Mouse (Mus musculus) kidney, adult 10 weeks (tissue): ENCODE measurements around the gene Gimap4. TPM values are rescaled to one million over a fixed set of nuclear protein-coding genes. Genes with fewer than 3 reads are reported as not detected.

Source experiments
- polyA plus RNA-seq: library from polyadenylated mRNA; stranded (reverse); fragments of 350-450 nt; fragmentation: Illumina TruSeq; extraction: RNeasy Lipid Tissue Mini Kit (QIAGEN cat#74804); gene quantifications from one replicate; pipeline ENCODE4 v1.2.3, GENCODE M21; 2014; ENCODE audit warnings: low read depth, low replicate concordance

The Gimap4 gene
- polyA plus RNA-seq: 123 TPM

DNA sequence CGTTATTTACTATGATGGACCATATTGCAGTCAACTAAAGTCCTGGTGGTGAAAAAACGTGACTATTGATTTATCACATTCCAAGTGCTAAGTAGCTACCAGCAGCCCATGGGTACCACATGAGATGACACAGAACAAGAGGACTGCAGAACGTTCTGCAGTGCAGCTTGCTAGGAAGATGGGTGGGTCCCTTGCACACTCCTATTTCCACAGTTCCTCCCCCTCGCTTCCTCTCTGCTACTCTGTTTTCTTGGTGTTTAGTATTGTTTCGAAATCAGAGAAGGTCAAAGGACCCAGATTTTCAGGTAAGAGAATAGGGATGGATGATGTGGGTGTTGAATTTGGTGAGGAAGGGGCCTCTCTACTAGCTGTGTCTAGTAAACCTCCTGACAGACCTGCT lies at the start of gene Gimap4:
Gene Gimap4, plus strand, starts transcription at position 231 of the 400 bp plus-strand sequence.

GRCm38 (mm10) chr6:48646995-48647394 lies 37.4 kb upstream of the Gimap4 start, which contains the start of gene Gimap8:
Gimap8 (plus strand) TSS chr6:48647234.

GRCm38 (mm10) chr6:48675931-48676859 lies 8.2 kb upstream of the Gimap4 start, which contains the start of gene Gimap9:
Gimap9 (plus strand) TSS chr6:48676129.

GRCm38 (mm10) chr6:48718455-48718854 lies 34.1 kb downstream of the Gimap4 start, which contains the start of the genes Gm28053 and Gimap7:
Gm28053 (plus strand) TSS chr6:48718607.
Gimap7 (plus strand) TSS chr6:48718621.

DNA sequence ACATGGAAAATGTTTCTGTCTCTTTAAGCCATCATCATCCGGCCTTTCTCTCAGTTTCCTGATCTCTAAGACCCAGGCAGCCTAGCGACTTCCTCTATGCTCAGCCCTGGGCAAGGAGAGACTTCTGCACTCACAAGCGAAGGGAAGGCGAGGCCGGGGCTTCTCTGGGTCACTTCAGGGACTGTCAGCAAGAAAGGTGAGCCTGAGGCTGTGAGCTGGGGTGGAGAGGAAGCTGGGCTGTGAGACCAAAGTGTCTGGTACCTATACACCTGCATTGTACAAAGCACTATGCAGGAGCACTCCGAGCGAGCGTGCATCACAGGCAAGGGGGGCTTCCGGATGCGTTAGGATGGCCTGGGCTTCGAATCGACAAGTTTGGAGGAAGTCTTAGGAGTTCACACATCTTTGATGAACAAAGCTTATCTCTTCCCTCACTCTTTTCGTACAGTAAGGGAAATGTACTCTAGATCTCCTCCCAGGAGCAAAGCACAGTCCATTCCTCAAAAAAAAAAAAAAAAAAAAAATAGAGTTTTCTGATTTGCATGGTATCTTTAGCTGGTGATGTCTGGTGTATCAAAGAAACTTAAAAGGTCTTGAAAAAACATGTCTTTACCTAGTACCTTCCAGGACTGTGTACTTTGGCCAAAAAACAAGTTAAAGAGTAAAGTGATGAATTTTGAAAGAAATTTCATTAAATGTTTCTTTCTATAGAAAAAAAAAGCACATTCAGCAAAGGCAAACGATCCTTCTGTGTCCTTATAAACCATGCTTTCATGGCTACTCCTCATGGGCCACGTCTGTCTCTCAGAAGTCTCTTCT lies 54.8 kb downstream of the Gimap4 start, which contains the start of gene Gimap1:
Gene Gimap1, plus strand, starts transcription at position 94 of the 819 bp plus-strand sequence.

Other genes starting within 250 kb of the Gimap4 start
- 15.8 TPM for gene Zfp467, start 238.7 kb upstream of the Gimap4 start, polyA plus RNA-seq
- gene Sspo, start 236.3 kb upstream of the Gimap4 start, polyA plus RNA-seq: not detected
- 31.2 TPM for gene Atp6v0e2, start 146.9 kb upstream of the Gimap4 start, polyA plus RNA-seq
- gene Lrrc61, start 129.8 kb upstream of the Gimap4 start, polyA plus RNA-seq: 6.0 TPM
- 4.4 TPM for gene Rarres2, start 111.8 kb upstream of the Gimap4 start, polyA plus RNA-seq
- not detected for gene Gm45021, start 94.9 kb upstream of the Gimap4 start, polyA plus RNA-seq
- gene Repin1, start 90.7 kb upstream of the Gimap4 start, polyA plus RNA-seq: 8.8 TPM
- not detected for gene Gm44965, start 90.6 kb upstream of the Gimap4 start, polyA plus RNA-seq
- gene Zfp775, start 82.5 kb upstream of the Gimap4 start, polyA plus RNA-seq: 0.32 TPM
- 3.0 TPM for gene AI854703, start 57.8 kb upstream of the Gimap4 start, polyA plus RNA-seq
- gene Gimap8, start 37.3 kb upstream of the Gimap4 start, polyA plus RNA-seq: 46.0 TPM
- 44.6 TPM for gene Gimap9, start 8.4 kb upstream of the Gimap4 start, polyA plus RNA-seq
- 57.0 TPM for gene Gimap6, start 23.7 kb downstream of the Gimap4 start, polyA plus RNA-seq
- not detected for gene Gm28053, start 34.1 kb downstream of the Gimap4 start, polyA plus RNA-seq
- not detected for gene Gimap7, start 34.1 kb downstream of the Gimap4 start, polyA plus RNA-seq
- 2.9 TPM for gene Gimap1, start 54.5 kb downstream of the Gimap4 start, polyA plus RNA-seq
- 5.1 TPM for gene Gimap5, start 61.6 kb downstream of the Gimap4 start, polyA plus RNA-seq
- gene Gimap3, start 86.3 kb downstream of the Gimap4 start, polyA plus RNA-seq: 1.5 TPM
- gene Tmem176a, start 156.4 kb downstream of the Gimap4 start, polyA plus RNA-seq: 366 TPM
- 106 TPM for gene Tmem176b, start 156.9 kb downstream of the Gimap4 start, polyA plus RNA-seq
- gene Aoc1, start 188.3 kb downstream of the Gimap4 start, polyA plus RNA-seq: 2.0 TPM
- not detected for gene 1600015I10Rik, start 245.3 kb downstream of the Gimap4 start, polyA plus RNA-seq